Mouse (Mus musculus): ENCODE measurements around the gene Inpp1.
"Not testable (repeated sequence)": the region's sequence is repeated elsewhere in the genome, so short reads cannot be mapped to it uniquely, and the experiment has no call there.

Gene Inpp1

GRCm38 (mm10) chr1:52816910-52817812 is at the start of gene Inpp1:
Gene Inpp1, minus strand, starts transcription at chr1:52817688.
- peak; percentile 80 for DNase-seq (ENCODE audit: low spot score)

DNA sequence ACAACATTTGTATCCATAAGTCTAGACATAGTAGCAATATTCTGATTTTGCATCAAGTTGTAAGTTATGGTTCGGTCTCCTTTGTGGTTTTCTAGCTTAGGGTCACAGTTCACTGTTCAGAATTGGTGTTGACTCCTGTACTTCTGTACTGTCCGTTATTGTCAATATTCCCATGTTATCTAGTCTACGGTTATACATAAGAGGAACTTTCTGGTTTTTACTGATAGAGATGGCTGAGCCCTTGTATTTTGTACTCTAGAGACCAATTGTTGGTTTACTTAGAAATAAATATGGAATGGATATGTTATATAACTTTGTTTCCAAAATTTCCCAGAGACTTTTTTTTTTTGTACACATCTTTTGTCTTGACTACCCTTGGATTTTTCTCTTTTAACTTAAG is 48.5 kb upstream of the Inpp1 start:
- DNase-seq (ENCODE audit: low spot score) = no peak

GRCm38 (mm10) chr1:52864220-52864619 is 46.7 kb upstream of the Inpp1 start:
- DNase-seq (ENCODE audit: low spot score) = no peak

GRCm38 (mm10) chr1:52855904-52856601 is 38.6 kb upstream of the Inpp1 start:
- no peak for DNase-seq (ENCODE audit: low spot score)

- DNase-seq (ENCODE audit: low spot score) = not testable (repeated sequence)
Measured at GRCm38 (mm10) chr1:52854029-52854428, 36.5 kb upstream of the Inpp1 start.

DNA sequence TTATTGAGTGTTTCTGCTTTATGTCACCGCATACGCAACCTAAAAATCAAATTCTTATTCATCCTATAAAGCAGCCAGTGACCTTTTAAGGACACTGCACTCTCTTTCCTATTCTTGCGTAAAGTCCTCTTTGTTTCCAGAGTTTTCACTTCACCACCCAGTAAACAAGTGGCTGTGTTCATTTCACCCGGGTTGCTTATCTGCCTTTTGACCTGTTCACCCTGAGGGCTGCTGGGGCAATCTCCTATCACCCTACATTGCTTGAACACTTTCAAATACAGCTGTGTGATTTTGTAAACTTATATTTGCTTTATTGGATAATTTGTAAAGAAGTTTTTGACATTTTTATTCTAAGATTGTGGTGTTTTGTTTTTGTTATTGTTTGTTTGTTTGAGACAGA is 31.9 kb upstream of the Inpp1 start:
- DNase-seq (ENCODE audit: low spot score) = no peak

GRCm38 (mm10) chr1:52846556-52846955 is 29.1 kb upstream of the Inpp1 start:
- DNase-seq (ENCODE audit: low spot score) = no peak

DNA sequence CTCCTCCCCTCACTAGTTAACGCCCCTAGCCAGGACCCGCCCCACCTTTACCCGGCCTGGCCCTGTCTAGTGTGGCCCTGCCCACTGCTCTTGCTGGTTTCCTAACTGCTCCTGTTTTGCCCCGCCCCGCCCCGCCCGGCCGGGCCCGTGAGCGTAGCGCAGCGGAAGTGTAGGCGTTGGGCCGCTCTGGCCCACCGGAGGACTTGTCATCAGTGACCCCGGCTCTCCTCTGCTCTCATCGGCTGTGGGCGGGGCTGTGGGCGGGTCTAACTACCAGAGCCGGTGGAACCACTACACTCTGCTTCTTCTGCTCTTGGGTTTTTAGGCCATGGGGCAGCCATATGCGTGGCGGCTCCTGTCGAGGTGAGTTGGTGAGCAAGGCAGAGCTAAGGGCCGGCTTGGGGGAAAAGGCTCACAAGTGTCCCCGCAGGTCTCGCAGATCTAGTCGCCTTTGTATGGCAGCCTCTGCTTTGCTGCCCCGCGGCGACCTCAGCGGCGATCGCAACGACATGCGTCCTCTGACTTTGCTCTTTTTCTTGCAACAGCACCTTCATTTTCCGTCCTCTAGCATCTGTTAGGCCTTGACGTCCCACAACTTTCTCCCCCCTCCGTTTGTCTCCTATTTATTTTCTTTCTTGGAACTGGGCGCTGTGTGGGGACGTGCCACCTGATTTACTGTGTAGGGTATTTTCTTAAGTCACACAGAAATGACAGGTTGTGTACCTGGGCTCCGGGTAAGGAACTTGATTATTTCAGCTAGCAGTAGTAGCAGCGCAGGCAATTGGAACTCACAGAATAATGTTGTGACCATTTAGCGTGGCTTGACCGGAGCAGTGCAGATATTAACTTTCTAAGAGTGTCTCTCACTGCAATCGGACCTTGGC is 27.5 kb upstream of the Inpp1 start, which contains the start of gene Hibch:
Gene Hibch, plus strand, starts transcription at position 148 of the 884 bp plus-strand sequence.
- peak; percentile 99 for DNase-seq (ENCODE audit: low spot score)

- DNase-seq (ENCODE audit: low spot score) = no peak
Measured at GRCm38 (mm10) chr1:52844354-52844753, 26.9 kb upstream of the Inpp1 start.

DNA sequence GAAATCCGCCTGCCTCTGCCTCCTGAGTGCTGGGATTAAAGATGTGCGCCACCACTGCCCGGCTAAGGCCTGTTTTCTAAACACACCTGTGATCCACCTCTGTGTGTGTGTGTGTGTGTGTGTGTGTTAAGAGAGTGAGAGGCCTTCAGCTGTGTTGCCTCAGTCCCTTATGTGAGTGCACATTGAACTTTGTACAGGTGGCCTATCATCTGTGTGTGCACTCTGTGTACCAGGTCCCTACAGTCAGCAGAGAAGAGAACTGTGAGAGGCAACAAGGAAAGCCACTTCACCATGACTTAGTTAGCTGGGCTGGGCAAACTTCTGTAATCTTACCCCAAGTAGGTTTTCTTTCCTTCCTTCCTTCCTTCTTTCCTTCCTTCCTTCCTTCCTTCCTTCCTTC is 21.6 kb upstream of the Inpp1 start:
- DNase-seq (ENCODE audit: low spot score) = no peak

DNA sequence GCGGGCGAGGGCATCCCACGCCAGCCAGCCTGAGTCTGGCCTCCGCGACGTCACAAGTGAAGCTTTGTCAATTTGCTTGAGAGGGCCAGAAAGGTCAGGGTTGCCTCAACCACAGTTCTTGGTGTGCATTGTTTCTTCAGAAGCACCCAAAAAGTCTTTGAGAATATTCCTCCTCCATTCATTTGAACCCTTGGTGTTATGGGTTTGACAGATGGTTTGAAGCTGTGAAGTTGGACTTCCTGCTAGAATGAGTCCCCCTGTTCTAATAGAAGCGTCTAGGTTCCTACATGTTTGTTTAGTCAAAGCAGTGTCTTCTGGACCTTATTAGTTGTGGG is 292 bp upstream of the Inpp1 start:
- DNase-seq (ENCODE audit: low spot score) = no peak

GRCm38 (mm10) chr1:52816232-52816891 is 1.1 kb downstream of the Inpp1 start:
- no peak for DNase-seq (ENCODE audit: low spot score)

DNA sequence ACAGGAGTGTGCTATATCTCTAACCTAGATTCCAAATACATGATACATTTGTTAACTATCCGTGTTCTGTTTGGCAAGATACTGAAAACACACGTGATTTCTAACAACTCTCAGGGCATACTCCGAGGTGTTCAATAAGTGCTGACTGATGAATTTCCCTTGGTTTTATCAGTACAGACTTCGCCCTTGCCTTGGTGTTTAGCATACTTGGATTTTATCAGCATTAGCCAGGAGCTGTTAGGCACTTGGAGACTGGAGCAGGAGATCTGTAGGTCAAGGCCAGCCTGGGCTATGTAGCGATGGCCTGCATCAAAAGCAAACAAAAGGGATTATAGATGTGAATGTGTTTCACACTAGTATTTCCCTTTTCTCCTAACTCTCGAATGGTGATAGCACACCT is 9.0 kb downstream of the Inpp1 start:
- DNase-seq (ENCODE audit: low spot score) = no peak

- DNase-seq (ENCODE audit: low spot score) = no peak
Measured at GRCm38 (mm10) chr1:52805041-52805440, 12.4 kb downstream of the Inpp1 start.

- DNase-seq (ENCODE audit: low spot score) = no peak
Measured at GRCm38 (mm10) chr1:52802406-52802975, 15.0 kb downstream of the Inpp1 start.

DNA sequence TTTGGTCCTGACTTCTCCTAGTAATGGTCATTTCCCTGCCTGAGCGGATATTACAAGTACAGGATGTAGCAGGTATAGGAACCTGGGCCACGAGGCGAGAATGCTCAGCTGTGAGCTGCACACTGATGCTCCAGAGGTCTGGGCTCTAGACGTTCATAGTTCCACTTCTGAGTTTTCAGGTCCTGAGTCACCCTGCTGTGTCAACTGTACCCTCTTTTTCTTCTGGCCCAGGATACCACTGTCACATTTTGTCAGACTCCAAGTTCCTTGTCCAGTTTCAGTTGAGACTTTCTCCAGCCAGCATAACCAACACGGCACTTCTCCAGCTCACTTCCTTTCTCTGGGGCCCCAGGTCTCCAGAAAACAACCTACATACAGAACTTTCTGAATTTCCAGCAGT is 15.8 kb downstream of the Inpp1 start:
- no peak for DNase-seq (ENCODE audit: low spot score)

GRCm38 (mm10) chr1:52800340-52800740 is 17.1 kb downstream of the Inpp1 start:
- DNase-seq (ENCODE audit: low spot score) = no peak

DNA sequence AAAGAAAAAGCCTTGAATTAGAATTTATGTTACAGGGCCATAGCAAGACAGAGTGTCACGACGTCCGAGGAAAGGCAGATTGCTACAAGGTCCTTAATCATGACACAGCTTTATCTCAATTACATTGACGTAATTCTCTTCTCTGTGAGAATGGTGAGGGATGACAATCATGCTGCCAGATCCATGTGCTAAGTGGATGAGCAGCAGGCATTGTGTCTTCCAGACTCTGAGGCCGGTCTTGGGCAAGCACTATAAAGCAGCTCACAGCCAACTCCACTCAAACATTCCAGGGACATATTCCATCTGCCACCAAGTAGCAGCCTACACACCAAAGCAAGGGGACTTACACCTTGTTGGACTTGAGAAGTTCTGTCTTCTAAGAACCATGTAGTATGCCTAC is 17.7 kb downstream of the Inpp1 start:
- DNase-seq (ENCODE audit: low spot score) = no peak

DNA sequence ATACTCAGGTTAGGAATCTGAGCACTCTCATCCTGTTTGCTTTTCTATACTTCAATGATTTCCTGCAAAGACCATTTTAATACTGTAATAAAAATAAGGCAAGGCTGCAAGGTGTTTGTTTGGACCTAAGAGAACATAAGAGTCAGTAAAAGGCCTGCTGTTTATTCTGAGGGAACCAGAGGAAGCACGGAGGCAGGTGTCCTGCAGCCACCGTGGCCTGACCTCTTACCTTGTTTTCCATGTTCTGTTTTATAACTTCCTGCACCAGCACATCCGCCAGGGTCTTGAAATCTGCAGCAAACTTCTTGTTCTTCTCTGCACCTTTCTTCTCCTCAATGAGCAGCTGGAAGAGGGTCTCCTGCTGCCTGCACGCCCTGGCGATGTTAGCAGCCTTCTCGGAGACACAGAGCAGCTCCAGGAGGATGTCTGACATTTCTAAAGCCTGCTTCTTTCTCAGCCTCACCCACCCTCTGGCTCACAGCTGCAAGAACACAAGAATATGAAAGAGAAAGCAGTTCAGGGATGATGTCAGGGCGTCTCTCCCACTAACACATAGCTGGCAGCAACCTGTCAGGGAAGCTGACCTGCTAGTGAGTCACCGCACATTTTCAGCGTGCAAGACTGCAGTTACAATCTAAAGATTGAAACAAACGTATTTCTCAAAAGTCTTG is 18.3 kb downstream of the Inpp1 start:
- peak; percentile 59 for DNase-seq (ENCODE audit: low spot score)

GRCm38 (mm10) chr1:52795927-52796326 is 21.6 kb downstream of the Inpp1 start:
- DNase-seq (ENCODE audit: low spot score) = no peak

- no peak for DNase-seq (ENCODE audit: low spot score)
Measured at GRCm38 (mm10) chr1:52793692-52794091, 23.8 kb downstream of the Inpp1 start.
